In the genomic region with DNA sequence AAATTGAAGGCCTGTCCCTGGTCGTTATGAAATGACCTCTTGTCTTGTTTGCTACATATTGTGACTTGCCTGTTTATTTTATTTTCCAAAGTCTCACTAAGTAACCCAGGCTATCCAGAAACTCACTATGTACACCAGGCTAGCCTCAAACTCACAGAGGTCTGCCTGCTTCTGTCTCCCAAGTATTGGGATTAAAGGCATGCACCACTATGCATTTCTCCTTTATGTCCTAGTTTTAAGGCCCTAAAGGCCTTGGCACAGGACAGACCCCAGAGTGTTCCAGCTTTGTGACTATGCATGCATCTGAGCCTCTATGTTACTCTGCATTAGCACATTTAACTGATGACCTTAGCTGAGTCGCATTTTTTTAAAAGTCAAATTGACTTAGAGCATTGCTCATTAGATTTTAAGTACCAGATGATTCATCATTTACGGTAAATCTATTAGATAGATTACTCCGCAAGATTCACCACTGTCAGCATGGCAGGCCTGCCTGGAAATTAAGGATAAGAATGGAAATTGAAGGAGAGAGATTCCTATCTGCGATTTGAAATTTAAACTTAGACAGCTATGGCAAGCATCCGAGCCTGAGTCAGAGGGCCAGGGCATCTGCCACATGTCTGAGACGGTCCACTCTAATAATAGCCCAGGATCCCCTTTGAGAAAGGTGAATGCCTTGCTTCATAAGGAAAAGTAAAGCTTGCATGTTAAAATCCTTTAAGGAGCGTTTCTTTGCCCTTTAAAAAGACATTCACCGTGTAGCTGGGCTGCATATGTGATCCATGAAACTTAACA, we compare ENCODE assay signal across 10 mouse cellular contexts.
DNase-seq lines count a peak whose midpoint lies in the region; ATAC-seq and TF ChIP-seq lines count a peak whose summit lies in the region.
"Had no signal": no experiment of that assay in that cellular context is flagged by ENCODE, and none has a peak within 500 bp of the region (broad histone marks: within the 10 kb centered on the region; RNA-seq: fewer than 3 reads in every experiment).

No protein-coding gene starts in this region.

- no peaks in the 10 kb centered on the region for H3K9me3 ChIP-seq in heart, embryonic 12.5 days (replicated peaks)
- no peaks in the 10 kb centered on the region; the same call in 1 of the 2 replicates for H3K9me3 ChIP-seq in embryonic facial prominence, embryonic 14.5 days (ENCODE audit: control insufficient read depth, low read length)
- H3K9me3 ChIP-seq in intestine, embryonic 16.5 days (ENCODE audit: control insufficient read depth, low read length) = no peaks in the 10 kb centered on the region
- H3K9me3 ChIP-seq: lung, embryonic 15.5 days had no signal

- H3K79me3 ChIP-seq in C2C12 (ENCODE audit: low read depth) = no peaks in the 10 kb centered on the region

- peaks cover 20% of the 10 kb centered on the region for H3K4me1 ChIP-seq in heart, embryonic 12.5 days (replicated peaks)
- peaks cover 9% of the 10 kb centered on the region for H3K4me1 ChIP-seq in embryonic facial prominence, embryonic 14.5 days (ENCODE audit: control insufficient read depth, insufficient read depth, low read length)
- H3K4me1 ChIP-seq in intestine, embryonic 16.5 days (ENCODE audit: control insufficient read depth, insufficient read depth, low read length) = 0 out of 2 replicates have a peak, but pooled peaks cover 9% of the 10 kb centered on the region
- H3K4me1 ChIP-seq: lung, embryonic 15.5 days had no signal

- no peaks in the 10 kb centered on the region for H3K79me2 ChIP-seq in C2C12 (ENCODE audit: control insufficient read depth, insufficient read depth)

- H3K36me3 ChIP-seq in heart, embryonic 12.5 days = no peaks in the 10 kb centered on the region
- H3K36me3 ChIP-seq in C2C12 (ENCODE audit: control insufficient read depth, insufficient read depth) = no peaks in the 10 kb centered on the region
- no peaks in the 10 kb centered on the region for H3K36me3 ChIP-seq in embryonic facial prominence, embryonic 14.5 days (ENCODE audit: control insufficient read depth, insufficient read depth, low read length)
- no peaks in the 10 kb centered on the region for H3K36me3 ChIP-seq in intestine, embryonic 16.5 days (ENCODE audit: control insufficient read depth, insufficient read depth, low read length)
- H3K36me3 ChIP-seq: lung, embryonic 15.5 days had no signal

- peak; percentile 52; the same call in 1 of the 2 replicates for ATAC-seq in heart, embryonic 12.5 days (ENCODE audit: insufficient number of reproducible peaks, low FRiP score)
- ATAC-seq in embryonic facial prominence, embryonic 14.5 days (ENCODE audit: low read depth) = peak; percentile 54
- ATAC-seq in intestine, embryonic 16.5 days = peak; percentile 38; the same call in 1 of the 2 replicates
- no peak; the same call in 1 of the 2 replicates for ATAC-seq in frontal cortex, adult (ENCODE audit: low TSS enrichment)

- no peak overlapping the region for H3ac ChIP-seq in C2C12 (ENCODE audit: control insufficient read depth, insufficient read length, low read depth)

- peak overlapping the region; percentile 97 for H3K27ac ChIP-seq in heart, embryonic 12.5 days (ENCODE audit: poor library complexity, severe bottlenecking)
- H3K27ac ChIP-seq in embryonic facial prominence, embryonic 14.5 days (replicated peaks; ENCODE audit: low read depth, low read length) = peak overlapping the region; percentile 82
- peak overlapping the region; percentile 70 for H3K27ac ChIP-seq in intestine, embryonic 16.5 days (ENCODE audit: low read length)

- DNase-seq in heart, postnatal 36 days = no peak
- DNase-seq in embryonic facial prominence, embryonic 14.5 days (ENCODE audit: low spot score) = peak; percentile 12
- no peak for DNase-seq in thymus, postnatal 25 days
- no peak for DNase-seq in frontal cortex, adult 2 months (ENCODE audit: extremely low spot score in 1 of 2, low spot score in 1 of 2)
- DNase-seq: cerebellum, adult 2 months had no signal

- intact Hi-C loops in heart, postnatal 36 days (cut with DNase I) = loop anchor here (1.0 kb wide), 1 partner anchor 264 kb away; no protein-coding TSS in a partner anchor

- 37% methylated on average over 9 of the region's 9 CpGs for WGBS in heart, embryonic 12.5 days
- WGBS in embryonic facial prominence, embryonic 14.5 days = 46% methylated on average over 9 of the region's 9 CpGs
- 66% methylated on average over 9 of the region's 9 CpGs for WGBS in intestine, embryonic 16.5 days

- no peak for TF ChIP-seq CTCF in C2C12 (IDR thresholded peaks at IDR 0.05; ENCODE audit: control insufficient read depth, insufficient read depth, insufficient read length)

- H3K4me3 ChIP-seq in heart, embryonic 12.5 days = no peak overlapping the region
- no peak overlapping the region for H3K4me3 ChIP-seq in C2C12 (ENCODE audit: insufficient read depth, poor library complexity, severe bottlenecking)
- H3K4me3 ChIP-seq in embryonic facial prominence, embryonic 14.5 days (ENCODE audit: low read depth, low read length) = no peak overlapping the region
- H3K4me3 ChIP-seq in intestine, embryonic 16.5 days (ENCODE audit: low read length) = no peak overlapping the region
- H3K4me3 ChIP-seq: lung, embryonic 15.5 days had no signal

- H3K27me3 ChIP-seq in heart, embryonic 12.5 days (replicated peaks) = no peaks in the 10 kb centered on the region
- no peaks in the 10 kb centered on the region for H3K27me3 ChIP-seq in C2C12 (ENCODE audit: control insufficient read depth, insufficient read depth, insufficient read length)
- no peaks in the 10 kb centered on the region for H3K27me3 ChIP-seq in embryonic facial prominence, embryonic 14.5 days (replicated peaks; ENCODE audit: control insufficient read depth, insufficient read depth, low read length)
- no peaks in the 10 kb centered on the region for H3K27me3 ChIP-seq in intestine, embryonic 16.5 days (replicated peaks; ENCODE audit: control insufficient read depth, insufficient read depth, low read length)
- H3K27me3 ChIP-seq: lung, embryonic 15.5 days had no signal

- H3K9ac ChIP-seq in heart, embryonic 12.5 days = peak overlapping the region; percentile 51; the same call in 1 of the 2 replicates
- no peak overlapping the region for H3K9ac ChIP-seq in embryonic facial prominence, embryonic 14.5 days (ENCODE audit: low read depth, low read length)
- 0 out of 2 replicates have a peak overlapping the region, but pooled peaks have one; percentile 28 for H3K9ac ChIP-seq in intestine, embryonic 16.5 days (ENCODE audit: low read depth, low read length)
- H3K9ac ChIP-seq: lung, embryonic 15.5 days had no signal

- H3K4me2 ChIP-seq in heart, embryonic 12.5 days = peak overlapping the region; percentile 52
- peak overlapping the region; percentile 40 for H3K4me2 ChIP-seq in embryonic facial prominence, embryonic 14.5 days (ENCODE audit: low read depth, low read length)
- 0 out of 2 replicates have a peak overlapping the region, but pooled peaks have one; percentile 4 for H3K4me2 ChIP-seq in intestine, embryonic 16.5 days (ENCODE audit: low read depth, low read length)
- H3K4me2 ChIP-seq: lung, embryonic 15.5 days had no signal

TF ChIP-seq in C2C12, 6 proteins besides CTCF, POLR2A, EP300 and RAD21:
- TF ChIP-seq FOSL1 (IDR thresholded peaks at IDR 0.05; ENCODE audit: insufficient read depth, low read length, poor library complexity, severe bottlenecking) (peak; percentile 6), USF1 (IDR thresholded peaks at IDR 0.05; ENCODE audit: low read depth) (no peak), CEBPB (IDR thresholded peaks at IDR 0.05; ENCODE audit: low read depth) (no peak), MAX (IDR thresholded peaks at IDR 0.05) (no peak)
